Mouse (Mus musculus): ENCODE measurements at regions not wholly inside any gene's neighbourhood (a gene's known extent, or its start where the extent isn't known, plus 50 kb on each side); places are given as distances from the start of the nearest gene placed in this dataset.

DNA sequence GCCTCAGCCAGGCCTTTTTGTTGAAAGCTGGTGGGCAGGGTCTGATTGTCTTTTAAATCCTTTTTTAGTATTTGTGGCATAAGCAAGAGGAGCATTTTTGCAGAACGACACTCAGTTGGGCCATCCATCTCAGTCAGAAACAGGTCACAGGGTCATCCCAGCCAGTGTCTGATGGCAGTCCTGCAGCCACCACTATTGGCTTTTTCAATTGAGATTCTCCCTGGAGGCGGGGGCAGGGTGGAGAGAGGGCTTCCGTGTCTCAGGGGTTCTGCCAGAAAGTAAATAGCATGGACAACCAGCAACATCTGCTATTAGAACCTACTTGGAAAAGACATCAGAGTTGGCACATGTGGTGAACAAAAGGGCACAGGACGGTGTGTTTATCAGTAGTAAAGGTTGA lies 293.8 kb upstream of the Npvf start:
- no peak for DNase-seq (ENCODE audit: low read depth, low spot score)
- WGBS: 70% methylated on average over 4 of the region's 4 CpGs

DNA sequence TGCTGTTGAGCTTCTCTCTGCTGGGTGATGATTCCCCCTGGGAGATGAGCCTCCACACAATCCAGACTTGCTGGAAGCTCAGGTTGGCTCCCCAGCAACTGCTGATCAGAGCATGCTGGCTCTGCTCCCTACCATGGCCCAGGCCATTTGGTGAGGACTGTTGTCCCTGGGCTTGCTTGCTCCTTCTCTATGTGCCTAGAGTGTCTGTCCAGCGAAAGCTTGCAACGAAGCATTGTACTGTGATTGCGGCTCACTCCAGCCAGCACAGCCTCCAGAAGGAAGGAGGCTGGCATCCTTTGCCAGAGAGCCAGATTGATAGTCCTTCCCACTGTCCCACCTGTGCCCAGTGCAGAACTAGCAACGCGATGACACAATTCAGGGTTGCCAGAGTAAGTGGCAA lies 295.1 kb upstream of the Npvf start:
- 97% methylated on average over 5 of the region's 5 CpGs for WGBS
- DNase-seq (ENCODE audit: low read depth, low spot score): no peak

DNA sequence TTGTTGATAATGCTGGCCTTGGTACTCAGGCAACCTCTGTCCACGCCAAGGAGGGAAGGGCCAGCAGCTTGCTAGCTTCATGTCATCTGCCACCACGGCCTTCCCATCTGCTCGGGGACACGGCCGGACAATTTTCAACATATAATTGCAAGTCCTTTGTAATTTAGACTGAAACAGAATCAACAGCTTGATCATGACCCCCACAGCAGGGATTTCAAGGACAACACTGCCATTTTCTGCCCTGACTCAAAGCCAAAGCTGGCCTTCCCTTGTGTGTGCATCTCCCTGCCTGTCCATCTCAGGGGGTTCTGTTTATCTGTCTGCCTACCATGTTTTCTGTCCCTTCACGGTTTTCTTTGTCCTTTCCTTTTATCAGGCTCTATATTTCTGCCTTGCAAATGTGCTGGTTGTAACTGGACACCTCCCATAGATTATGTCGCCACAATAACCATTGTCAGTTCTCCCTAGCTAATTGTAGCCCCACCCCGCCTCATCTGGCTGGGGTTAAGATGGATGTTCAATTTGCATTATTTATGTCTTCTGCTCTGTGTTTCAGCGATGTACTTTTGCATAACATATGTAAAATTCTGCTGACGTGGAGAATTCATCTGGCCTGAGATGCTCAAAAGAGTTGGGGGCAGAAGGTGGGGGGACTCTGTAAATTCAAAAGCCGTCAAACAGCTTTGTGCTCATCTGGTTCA lies 295.8 kb upstream of the Npvf start:
- WGBS: 83% methylated on average over 11 of the region's 11 CpGs
- DNase-seq (ENCODE audit: low read depth, low spot score): no peak

DNA sequence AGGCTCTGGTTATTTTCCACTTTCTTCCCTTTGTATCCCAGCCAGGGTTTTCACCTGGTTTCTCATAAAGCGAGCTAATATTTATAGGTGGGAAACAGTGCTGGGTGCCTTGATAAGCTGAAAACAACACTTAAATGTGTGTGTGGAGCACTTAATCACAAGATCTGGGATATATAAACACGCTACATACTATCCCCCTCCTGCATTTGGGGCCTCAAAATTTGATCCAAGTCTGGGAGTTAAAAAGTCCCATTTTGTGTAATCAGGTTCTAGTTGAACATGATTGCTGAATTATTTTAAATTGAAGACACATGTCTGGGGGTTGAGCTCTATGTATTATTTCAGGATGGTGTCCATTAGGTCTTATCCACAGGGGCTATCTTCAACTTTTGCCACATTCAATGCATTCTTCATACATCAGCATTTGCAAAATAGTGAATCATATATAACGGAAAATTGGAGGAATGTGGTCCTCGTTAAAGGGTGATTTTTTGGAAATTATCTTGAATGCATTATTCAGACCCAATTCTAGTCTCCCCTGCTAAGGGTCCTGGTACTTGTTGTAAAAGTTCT lies 303.2 kb upstream of the Npvf start:
- WGBS: 93% methylated on average over 4 of the region's 4 CpGs
- DNase-seq (ENCODE audit: low read depth, low spot score): no peak

GRCm38 (mm10) chr6:50960341-50960740 lies 306.1 kb upstream of the Npvf start:
- 43% methylated on average over 5 of the region's 5 CpGs for WGBS
- no peak for DNase-seq (ENCODE audit: low read depth, low spot score)

DNA sequence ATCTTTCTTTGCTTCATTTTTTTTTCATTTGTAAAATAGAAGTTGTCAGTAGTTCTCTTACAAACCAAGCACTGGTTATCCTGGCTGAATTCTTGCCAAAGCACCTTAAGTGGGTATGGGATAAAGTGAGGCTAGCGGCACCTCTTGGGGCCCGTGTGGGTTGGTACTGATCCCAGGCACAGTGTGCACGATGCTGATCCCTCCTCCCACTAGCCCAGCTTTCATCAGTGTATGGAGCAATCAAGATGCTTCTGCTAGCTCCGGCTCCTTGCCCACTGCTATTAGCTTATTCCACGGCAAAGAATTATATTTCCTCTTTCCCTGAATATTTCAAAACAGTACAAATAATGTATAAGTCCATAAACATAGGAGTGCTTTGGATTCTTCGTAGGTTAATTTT lies 307.4 kb upstream of the Npvf start:
- WGBS: 76% methylated on average over 6 of the region's 6 CpGs
- no peak for DNase-seq (ENCODE audit: low read depth, low spot score)

DNA sequence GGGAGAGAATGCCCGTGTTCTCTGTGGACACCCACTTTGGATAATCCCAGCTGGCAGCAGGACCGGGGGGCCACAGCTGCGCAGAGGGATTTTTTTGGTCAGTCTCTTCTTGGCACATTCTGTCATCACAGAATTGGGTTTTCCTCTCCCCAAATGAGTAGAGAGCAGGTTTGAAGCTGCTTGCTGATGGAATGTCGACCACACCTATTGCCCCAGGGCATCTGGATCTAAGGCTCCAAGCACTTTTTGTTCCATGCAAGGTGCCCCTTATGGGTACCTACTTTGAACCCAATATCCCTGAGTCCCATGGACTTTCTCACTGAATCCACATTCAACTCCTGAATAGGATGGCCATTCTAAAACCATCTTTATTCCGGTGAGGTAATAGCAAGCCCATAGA lies 314.3 kb upstream of the Npvf start:
- DNase-seq (ENCODE audit: low read depth, low spot score): no peak
- 89% methylated on average over 5 of the region's 5 CpGs for WGBS

DNA sequence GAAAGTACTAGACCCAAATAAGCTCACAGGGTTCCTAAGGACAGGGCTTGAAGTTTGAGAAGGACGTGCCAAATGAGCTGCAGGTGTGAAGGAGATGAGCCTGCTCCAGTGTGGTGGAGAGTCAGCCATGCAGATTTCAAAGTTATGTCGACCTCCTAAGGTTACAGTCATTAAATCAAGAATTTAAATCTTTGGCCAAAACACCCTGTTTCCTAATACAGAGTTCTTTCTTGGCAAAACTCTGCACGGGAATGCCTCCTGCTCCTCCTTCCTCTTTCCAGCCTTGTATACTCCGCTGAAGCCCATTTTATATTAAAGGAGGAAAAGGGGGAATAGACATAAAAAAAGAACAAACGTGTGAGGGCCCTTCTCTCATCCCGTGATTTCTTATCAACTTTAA lies 315.1 kb upstream of the Npvf start:
- no peak for DNase-seq (ENCODE audit: low read depth, low spot score)
- 32% methylated on average over 6 of the region's 6 CpGs for WGBS

- no peak for DNase-seq (ENCODE audit: low read depth, low spot score)
- 50% methylated on average over 7 of the region's 7 CpGs for WGBS
These were observed 315.8 kb upstream of the Npvf start for GRCm38 (mm10) chr6:50969997-50970396.

DNA sequence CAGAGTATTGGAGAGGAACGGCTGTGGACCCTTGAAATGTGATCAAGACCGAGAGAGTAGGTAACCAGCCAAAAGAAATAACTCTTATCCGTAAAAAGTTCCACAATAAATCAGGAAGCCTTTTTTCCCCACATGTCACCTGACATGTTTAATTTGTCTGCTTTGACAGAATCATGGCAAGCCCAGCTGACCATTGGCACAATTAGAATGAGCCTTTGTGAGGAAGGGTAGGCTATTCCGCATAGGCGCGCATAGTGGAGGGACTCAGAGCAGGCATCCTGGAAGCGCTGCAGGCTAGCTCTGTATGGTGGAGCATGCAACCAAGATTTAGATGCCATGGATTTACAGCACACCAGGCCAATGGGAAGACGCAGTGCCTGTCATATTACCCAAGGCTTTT lies 316.5 kb upstream of the Npvf start:
- no peak for DNase-seq (ENCODE audit: low read depth, low spot score)
- WGBS: 83% methylated on average over 8 of the region's 8 CpGs

GRCm38 (mm10) chr6:50972268-50972667 lies 318.0 kb upstream of the Npvf start:
- WGBS: 87% methylated on average over 4 of the region's 4 CpGs
- DNase-seq (ENCODE audit: low read depth, low spot score): no peak

DNA sequence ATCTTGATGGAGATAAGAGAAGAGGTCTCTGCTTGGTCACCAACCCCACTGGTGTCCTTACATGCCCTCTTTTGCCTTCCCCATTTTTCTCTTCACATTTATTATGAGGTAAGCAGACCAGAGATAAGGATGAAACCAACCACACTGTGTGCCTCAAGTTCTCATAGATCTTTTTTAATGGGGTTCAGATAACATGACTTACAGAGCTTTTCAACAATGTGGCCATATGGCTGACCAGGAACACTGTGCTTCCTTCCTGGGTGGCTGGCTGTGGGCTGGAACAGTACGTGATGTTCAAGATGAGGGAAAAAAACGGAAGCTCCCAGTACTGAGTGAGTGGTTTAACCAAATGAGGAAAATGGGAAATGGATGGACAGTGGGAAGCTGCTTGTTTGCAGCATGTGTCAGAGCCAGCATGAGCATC lies 319.0 kb upstream of the Npvf start:
- DNase-seq (ENCODE audit: low read depth, low spot score): no peak
- WGBS: 71% methylated on average over 2 of the region's 2 CpGs

DNA sequence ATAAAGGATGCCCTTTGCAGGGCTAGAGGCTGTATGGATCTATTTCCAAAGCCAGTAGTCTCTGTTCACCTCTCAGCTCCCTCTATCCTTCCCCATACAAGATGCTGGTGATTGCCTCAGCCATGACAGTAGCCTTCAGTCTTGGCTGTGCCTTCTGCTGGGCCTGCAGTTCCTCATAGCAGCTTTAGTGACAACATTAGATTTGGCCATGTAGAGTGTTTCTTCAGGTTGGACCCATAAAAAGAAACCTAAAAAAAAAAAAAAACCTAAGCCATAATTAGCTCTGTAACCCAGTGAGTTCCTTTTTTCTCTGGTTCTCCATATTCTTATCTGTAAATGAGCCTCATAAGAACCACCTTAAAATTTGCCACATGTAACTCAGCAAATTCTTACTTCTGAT lies 319.6 kb upstream of the Npvf start:
- DNase-seq (ENCODE audit: low read depth, low spot score): no peak

DNA sequence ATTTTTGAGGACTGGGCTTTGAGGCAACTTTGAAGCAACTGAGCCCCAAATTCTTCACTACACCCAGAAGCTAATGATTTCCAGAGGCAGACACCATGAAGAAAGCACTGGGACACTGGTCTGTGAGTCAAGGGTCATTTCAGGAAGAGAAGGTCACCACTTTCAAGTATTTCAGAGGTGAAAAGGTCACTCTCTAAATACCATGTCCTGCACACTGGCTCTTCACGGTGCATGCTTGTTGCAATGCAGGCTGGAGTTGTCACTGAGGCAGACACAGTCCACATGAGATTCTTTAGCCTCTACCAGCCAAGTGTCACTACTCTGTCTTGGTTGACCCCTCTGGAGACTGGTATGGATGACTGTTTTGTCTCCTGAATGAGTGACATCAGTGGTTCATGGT lies 320.7 kb upstream of the Npvf start:
- DNase-seq (ENCODE audit: low read depth, low spot score): no peak
- 44% methylated on average over 1 of the region's 1 CpGs for WGBS

GRCm38 (mm10) chr6:50976973-50977372 lies 322.7 kb upstream of the Npvf start:
- WGBS: 75% methylated on average over 7 of the region's 7 CpGs
- DNase-seq (ENCODE audit: low read depth, low spot score): no peak

- DNase-seq (ENCODE audit: low read depth, low spot score): no peak
These were observed 323.1 kb upstream of the Npvf start for GRCm38 (mm10) chr6:50977381-50977780.

GRCm38 (mm10) chr6:50978016-50978415 lies 323.8 kb upstream of the Npvf start:
- 61% methylated on average over 4 of the region's 4 CpGs for WGBS
- no peak for DNase-seq (ENCODE audit: low read depth, low spot score)

More at GRCm38 (mm10) chr6:50977381-50977780, 323.1 kb upstream of the Npvf start:
- 50% methylated on average over 8 of the region's 8 CpGs for WGBS

GRCm38 (mm10) chr6:50978571-50978970 lies 324.3 kb upstream of the Npvf start:
- no peak for DNase-seq (ENCODE audit: low read depth, low spot score)
- 61% methylated on average over 3 of the region's 3 CpGs for WGBS

DNA sequence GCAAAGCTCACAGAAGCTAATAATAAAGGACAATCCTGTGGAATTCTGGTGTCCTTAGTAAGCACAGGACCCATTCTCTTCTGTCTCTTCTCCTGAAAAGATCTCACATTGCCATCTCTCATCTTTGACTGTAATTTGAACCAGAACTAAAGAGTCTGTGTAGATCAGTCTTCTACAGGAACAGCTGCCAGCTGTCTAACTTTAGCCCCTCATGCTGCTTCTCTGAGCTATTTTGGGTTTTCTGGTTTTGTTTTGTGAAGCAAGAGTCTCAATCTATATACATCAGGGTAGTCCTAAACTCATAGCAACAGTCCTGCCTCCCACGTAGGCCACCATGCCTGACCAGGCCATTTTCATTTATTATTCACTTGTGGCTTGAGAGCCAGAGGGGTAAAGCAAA lies 325.5 kb upstream of the Npvf start:
- 66% methylated on average over 1 of the region's 1 CpGs for WGBS
- DNase-seq (ENCODE audit: low read depth, low spot score): no peak

- WGBS: 84% methylated on average over 4 of the region's 4 CpGs
- DNase-seq (ENCODE audit: low read depth, low spot score): no peak
These were observed 326.1 kb upstream of the Npvf start for GRCm38 (mm10) chr6:50980311-50980710.

DNA sequence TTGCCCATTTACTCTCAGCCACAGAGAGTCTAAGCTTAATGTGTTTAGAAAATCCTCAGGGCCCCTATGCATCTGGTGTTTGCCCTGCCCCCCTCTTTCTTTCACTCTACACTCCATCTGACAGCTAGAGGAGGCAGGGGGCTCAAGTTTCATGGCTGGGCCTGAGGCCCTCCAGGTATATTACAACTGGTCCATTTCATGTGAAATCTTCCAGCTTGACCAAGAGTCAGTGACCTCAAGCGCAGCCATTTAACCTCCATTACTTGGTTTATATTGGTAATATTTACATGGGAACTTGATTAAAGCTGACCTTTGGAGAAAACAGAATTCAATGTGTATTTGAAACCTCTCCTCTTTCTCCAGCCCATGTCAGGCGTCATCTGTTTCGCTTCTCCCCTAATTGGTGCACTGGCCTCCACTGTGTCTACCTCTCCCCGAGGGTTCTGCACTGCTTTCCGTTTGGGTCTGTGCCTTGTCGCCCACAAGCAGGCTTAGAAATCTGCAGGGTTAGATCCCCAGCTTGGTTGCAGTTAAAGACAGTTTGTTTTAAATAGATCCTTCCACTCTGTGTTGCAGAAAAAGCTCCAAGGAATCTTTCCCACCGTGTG lies 327.6 kb upstream of the Npvf start:
- 83% methylated on average over 7 of the region's 7 CpGs for WGBS
- DNase-seq (ENCODE audit: low read depth, low spot score): no peak
